Mouse (Mus musculus) left cerebral cortex, postnatal 25 days (tissue): ENCODE data around the gene C1qtnf7. TPM values are rescaled to one million over a fixed set of nuclear protein-coding genes. Genes with fewer than 3 reads are reported as not detected.

Experiments used
- total RNA-seq, 2 experiments: library from RNA; stranded (reverse); gene quantifications; 2 replicates each; pipeline ENCODE4 v1.2.3; 2021

C1qtnf7 gene
- total RNA-seq, 2 experiments from 2014 or later = 1.3 to 1.5 TPM

Other genes with a start within 250 kb of the C1qtnf7 start
- gene Cc2d2a, start 146.8 kb downstream of the C1qtnf7 start, total RNA-seq = 10 to 100 TPM; 13.3 to 13.5 TPM